Mouse (Mus musculus) brain, embryonic 14.5 days (tissue): ENCODE data around the gene Aspg. TPM values are rescaled to one million over a fixed set of nuclear protein-coding genes. Genes with fewer than 3 reads are reported as not detected.

ENCODE experiments used
- DNase-seq: peaks from one replicate; pipeline ENCODE4 v3.0.0-alpha.2; 2011; ENCODE audit warnings: low read depth
- CTCF ChIP-seq: fragments of 200-500 bp; IDR thresholded peaks from 2 replicates; pipeline ENCODE4 v1.5.1; 2012; ENCODE audit warnings: inconsistent platforms, mild to moderate bottlenecking, moderate library complexity, borderline replicate concordance; ENCODE audit not compliant: insufficient read depth, insufficient read length; ENCODE audit errors: extremely low read depth
- POLR2A ChIP-seq: fragments of 200-500 bp; IDR thresholded peaks from 2 replicates; pipeline ENCODE4 v1.6.1; 2012; ENCODE audit warnings: mild to moderate bottlenecking, inconsistent platforms, borderline replicate concordance; ENCODE audit not compliant: poor library complexity, insufficient read depth, insufficient read length, severe bottlenecking; ENCODE audit errors: extremely low read depth
- polyA plus RNA-seq: library from polyadenylated mRNA; depleted of rRNA; stranded (reverse); fragments of >200 nt; gene quantifications from 2 replicates; pipeline ENCODE4 v1.2.3, GENCODE M21; 2012

The Aspg gene
- polyA plus RNA-seq, 1 experiment: 0.36 TPM

GRCm38 (mm10) chr12:112096733-112097117, 9.8 kb upstream of the Aspg start:
- DNase-seq: no peak
- no peak for TF ChIP-seq CTCF
- TF ChIP-seq POLR2A: no peak

- TF ChIP-seq CTCF (no peak), POLR2A (no peak)
- no peak for DNase-seq
Measured at GRCm38 (mm10) chr12:112100106-112100505, 6.4 kb upstream of the Aspg start.

GRCm38 (mm10) chr12:112101045-112101444, 5.4 kb upstream of the Aspg start:
- DNase-seq: peak; percentile 2
- TF ChIP-seq POLR2A (no peak), CTCF (no peak)

- DNase-seq: no peak
- TF ChIP-seq POLR2A (no peak), CTCF (no peak)
Measured at GRCm38 (mm10) chr12:112103179-112103578, 3.3 kb upstream of the Aspg start.

GRCm38 (mm10) chr12:112104890-112105289, 1.6 kb upstream of the Aspg start:
- TF ChIP-seq POLR2A (no peak), CTCF (no peak)
- no peak for DNase-seq

- TF ChIP-seq CTCF (no peak), POLR2A (no peak)
- no peak for DNase-seq
Measured at GRCm38 (mm10) chr12:112107685-112108084, 1.2 kb downstream of the Aspg start.

- TF ChIP-seq CTCF (no peak), POLR2A (no peak)
- DNase-seq: no peak
Measured at GRCm38 (mm10) chr12:112108696-112109445, 2.4 kb downstream of the Aspg start.

GRCm38 (mm10) chr12:112109701-112110100, 3.2 kb downstream of the Aspg start:
- DNase-seq: no peak
- TF ChIP-seq CTCF: no peak
- TF ChIP-seq POLR2A: no peak

GRCm38 (mm10) chr12:112111323-112111722, 4.8 kb downstream of the Aspg start:
- no peak for DNase-seq
- TF ChIP-seq POLR2A: no peak
- no peak for TF ChIP-seq CTCF

GRCm38 (mm10) chr12:112112235-112112634, 5.8 kb downstream of the Aspg start:
- no peak for DNase-seq
- TF ChIP-seq CTCF (no peak), POLR2A (no peak)

- no peak for TF ChIP-seq CTCF
- no peak for TF ChIP-seq POLR2A
- DNase-seq: peak; percentile 5
Measured at GRCm38 (mm10) chr12:112112686-112113396, 6.4 kb downstream of the Aspg start.
